Mouse (Mus musculus): ENCODE measurements at regions not wholly inside any gene's neighbourhood (a gene's known extent, or its start where the extent isn't known, plus 50 kb on each side); places are given as distances from the start of the nearest gene placed in this dataset.
"Not testable (repeated sequence)": the region's sequence is repeated elsewhere in the genome, so short reads cannot be mapped to it uniquely, and the experiment has no call there.

DNA sequence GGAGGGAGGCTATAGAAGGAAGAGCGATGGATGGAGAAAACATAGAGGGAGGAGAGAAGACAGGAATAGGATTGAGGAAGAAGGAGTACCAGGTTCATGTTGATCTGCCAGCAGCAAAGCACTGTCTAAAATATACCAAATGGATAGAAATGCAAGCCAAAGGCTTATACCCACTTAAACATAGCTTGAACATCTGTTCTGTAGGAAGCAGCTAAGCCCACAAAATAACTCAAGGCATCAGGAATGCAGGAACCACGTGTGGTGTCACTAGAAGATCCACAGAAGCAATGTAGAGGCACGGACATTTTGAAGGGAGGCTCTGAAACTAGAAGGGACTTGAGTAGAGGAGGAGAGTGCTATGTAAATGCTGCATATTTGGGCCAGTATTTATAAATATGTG, 78.9 kb downstream of the Smgc start:
- DNase-seq = no peak

DNA sequence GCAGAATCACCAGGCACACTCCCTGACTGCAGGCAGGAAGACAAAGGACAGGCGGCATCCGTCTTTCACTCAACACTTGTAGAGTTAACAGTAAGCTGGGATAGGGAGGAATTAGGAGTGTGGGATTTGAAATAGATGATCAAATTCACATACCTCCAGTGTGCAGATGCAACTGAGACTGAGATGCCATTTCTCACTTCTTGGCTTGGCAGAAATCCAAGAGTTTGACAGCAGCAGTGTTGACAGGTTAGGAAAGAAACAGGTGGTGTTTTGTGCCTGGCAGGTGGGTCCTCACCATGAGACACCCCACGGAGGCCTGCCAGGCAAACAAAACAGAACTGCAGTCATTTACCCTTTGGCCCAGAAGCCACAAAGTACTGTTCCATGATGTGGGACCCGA, 79.8 kb downstream of the Smgc start:
- no peak for DNase-seq

DNA sequence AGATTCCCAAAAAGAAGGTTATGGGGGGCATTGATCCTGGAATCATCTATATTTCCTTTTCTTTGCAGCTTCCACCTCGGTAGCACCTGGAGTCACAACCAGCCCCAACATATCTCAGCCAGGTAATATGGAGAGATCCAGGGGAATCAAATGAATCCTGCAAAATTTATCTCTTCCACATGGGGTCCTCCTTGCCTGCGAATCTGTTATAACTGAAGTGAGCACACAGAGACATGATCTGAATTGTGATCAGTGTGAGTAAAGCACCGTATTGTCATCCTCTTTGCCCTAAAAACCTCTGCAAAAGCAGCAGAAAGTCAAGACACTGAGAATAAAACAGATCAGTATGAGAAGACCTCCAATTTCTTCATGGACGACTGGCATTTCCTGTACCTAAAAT, 86.5 kb downstream of the Smgc start:
- no peak for DNase-seq

DNA sequence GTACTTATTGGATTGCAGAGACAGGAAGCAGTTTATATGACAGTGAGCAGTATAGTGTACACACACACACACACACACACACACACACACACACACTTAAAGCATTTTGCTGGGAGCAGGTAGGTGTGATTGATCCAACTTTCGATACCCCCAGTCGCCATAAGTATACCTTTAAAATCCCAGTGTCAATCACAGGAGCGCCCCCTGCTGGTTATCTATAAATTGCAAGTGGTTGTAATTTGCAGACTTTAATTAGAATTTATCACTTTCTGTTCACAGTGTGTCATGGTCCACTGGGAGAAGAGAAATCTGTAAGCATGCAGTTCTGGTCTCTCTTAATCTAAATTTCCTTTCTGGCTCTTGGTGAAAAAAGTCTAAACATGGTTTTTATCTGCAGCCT, 89.4 kb downstream of the Smgc start:
- DNase-seq = no peak

DNA sequence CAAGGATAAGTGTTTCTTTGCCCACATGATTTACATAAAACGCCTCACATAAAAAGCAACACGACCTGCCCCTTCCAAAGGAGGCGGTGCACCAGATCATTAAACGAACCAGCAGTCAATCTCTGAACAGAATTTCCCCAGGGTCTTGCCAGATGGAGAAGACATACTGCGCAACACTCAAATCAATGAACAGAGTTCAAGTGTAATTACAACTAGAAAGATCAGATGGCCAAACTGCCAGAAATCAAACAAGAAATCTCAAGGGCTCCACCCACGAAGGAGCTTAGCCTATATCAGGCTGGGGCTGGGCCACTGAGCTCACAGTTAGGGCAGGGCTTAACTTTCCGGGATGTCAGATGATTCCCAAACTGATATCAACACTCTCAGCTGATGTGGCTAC, 90.4 kb downstream of the Smgc start:
- DNase-seq = no peak

DNA sequence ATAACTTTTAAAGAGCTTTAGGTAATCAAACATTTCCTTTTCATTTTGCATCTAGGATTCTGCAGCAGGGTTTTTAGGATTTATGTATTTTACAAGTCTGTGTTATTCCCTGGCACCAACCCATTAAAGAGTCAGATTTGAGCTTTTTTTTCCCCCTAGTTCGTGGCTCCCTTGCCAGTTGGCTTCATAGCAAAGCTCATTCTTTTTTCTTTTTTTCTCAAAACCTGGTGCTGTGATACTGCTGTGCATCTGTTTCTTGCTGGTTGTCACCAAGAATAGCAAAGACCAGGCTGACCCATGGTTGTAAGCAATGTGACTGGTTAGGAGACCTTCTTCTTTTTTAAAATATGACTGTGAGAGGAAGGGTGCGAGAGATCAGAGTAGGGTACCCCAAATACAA, 93.7 kb upstream of the Cntn1 start:
- DNase-seq = no peak

DNA sequence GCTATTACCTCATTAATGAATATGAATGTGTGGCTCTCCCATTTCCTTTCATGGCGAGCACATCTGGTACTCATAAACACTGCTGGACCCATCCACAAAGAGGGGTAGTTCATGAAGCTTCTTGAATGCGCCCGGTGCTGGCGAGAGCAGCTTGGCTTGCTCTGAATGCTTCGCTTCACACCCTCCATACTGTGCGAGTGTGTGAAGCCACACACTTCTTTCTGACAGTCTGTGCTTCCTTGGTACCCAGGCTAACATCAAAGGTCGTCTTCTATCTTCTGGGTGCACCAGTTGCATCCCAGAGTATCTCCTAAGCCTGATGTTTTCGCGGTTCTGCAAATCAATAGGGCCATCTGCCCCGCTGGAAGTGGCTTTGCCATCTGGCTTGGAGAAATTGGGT, 85.8 kb upstream of the Cntn1 start:
- DNase-seq = no peak

DNA sequence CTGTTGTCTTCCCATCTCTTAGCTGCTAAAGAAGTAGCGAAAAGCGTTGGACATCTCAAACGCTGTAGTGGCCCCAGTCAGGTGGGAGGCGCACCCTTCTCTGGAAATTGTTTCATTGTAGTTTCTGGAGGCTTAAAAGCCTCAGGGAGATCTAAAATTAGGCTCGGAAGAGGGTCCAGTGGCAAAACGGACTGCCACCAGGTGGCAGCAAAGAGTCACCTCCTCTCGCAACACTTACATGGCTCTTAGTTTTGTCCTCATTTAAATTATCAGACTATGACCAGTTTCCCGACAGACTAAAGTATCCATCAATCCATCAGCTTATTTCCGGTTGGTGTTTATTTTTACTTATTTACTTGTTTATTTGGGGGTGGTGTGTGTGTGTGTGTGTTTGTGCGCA, 81.6 kb upstream of the Cntn1 start:
- peak in 1 of 2 experiments; percentile 2 for DNase-seq

DNA sequence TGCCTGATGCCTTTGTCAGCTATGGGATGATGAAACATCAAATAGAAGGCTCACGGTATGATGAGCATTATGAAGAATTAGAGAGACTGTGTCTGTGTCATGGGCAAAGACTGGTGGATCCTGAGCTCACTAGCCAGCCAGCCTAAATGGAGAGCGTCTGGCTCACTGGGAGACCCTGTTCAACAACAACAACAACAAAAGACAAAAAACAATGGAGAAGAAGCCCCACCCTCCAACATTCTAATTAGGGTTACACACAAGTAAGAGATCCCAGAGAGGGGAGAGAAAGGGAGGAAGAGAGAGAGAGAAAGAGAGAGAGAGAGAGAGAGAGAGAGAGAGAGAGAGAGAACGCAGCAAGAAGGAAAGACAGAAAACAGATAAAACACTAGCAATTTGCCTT, 79.6 kb upstream of the Cntn1 start:
- no peak for DNase-seq

DNA sequence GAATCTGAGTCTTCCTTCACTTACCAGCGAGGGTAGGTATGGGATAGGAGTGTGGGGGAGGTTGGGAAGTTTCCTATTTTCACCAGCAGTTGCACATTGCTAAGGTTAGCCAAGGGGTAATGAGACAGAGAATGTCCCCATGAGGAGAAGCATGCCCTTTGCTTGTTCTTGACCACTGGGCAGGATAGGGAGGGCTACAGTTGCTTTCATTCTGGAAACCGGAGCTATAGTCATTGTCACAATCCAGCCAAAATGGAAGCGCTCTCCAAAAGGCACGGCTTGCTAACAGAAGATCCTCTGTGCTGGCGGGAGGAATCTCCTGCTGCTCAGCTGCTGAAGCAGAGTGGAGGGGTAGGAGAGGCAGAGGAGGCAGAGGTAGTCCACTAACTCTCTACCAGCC, 79.1 kb upstream of the Cntn1 start:
- DNase-seq = no peak

DNA sequence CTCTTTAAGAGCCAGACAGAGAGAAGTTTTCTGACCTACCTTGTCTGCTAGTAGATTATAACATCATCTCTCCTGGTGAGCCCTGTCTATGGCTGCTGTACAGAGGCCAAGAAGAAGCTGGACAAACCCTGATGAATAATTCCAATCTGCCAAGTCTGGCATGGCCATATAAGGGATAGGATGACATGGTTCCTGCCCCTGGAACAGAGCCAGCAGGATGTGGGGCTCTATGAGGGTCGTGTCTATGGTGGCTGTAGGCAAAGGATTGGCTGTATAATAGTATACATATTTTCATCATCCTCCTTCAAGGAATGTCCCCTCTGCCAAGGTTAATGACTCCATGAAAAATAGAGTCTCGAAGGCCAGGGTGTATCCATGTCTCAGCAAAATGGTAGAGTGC, 75.4 kb upstream of the Cntn1 start:
- DNase-seq = no peak

DNA sequence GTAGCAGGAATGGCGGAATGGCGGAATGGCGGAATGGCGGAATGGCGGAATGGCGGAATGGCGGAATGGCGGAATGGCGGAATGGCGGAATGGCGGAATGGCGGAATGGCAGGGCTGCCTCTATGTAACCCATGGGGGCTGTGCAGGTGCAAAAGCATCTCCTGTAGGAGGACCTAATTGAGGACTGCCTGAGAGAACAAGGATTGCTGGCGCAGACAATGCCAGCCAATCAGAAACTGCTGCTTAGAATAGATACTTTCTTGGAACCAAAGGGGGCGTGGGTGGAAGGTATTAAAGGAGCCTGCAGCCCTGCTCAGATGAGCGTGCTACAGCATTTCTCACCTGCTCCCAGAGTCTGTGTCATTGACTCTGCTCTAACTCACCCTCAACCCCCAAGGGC, 67.8 kb upstream of the Cntn1 start:
- not testable (repeated sequence) for DNase-seq

DNA sequence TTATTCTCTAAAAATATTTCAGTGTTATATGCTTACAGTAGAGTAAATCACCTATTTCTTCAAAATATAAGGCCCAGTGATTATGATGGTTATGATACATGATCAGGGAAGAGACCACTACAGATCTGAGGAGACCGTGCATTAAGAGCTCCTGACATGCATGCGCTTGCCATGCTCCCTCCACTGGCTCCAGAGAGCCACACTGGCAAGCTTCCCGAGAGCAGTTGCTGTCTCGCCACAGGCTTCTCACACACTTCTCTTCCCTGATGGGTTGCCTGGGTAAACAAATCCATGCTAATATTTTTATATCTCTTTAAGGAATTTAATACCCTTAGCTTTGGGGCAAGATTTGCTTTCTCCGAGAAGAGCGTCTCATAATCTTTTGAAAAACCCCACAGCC, 50.9 kb upstream of the Cntn1 start:
- no peak for DNase-seq

Data from B cell, adult 2 months (primary cell).